Mouse (Mus musculus): ENCODE results near the gene Lrpprc.

Gene Lrpprc

DNA sequence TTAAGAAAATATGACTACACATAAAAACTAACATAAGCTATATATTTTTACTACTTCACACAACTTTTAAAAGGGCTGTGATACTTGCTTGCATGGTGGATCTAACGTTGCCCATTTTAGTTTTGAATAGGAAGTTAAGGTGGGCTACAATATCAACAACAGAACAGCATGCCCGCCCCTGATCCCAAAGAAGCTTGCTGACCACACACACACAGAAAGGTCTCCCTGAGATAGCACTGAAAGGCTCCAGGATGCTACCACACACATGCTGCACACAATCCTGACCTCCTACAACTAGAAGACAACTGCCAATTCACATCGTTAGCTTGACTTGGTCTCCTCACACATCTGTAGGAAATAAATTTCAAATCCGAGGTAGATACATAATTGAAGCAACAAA, 46.3 kb downstream of the Lrpprc start:
- Histone ChIP-seq H3K9me3 (ENCODE audit: low read length) (no peaks in the 10 kb centered on the region), H3K4me1 (replicated peaks; ENCODE audit: low read depth, low read length) (peaks cover 28% of the 10 kb centered on the region), H3K36me3 (ENCODE audit: insufficient read depth, low read length) (peaks cover 54% of the 10 kb centered on the region), H3K4me3 (replicated peaks; ENCODE audit: low read length) (no peak overlapping the region), H3K27me3 (ENCODE audit: insufficient read depth, low read length) (0 out of 2 replicates have a peak, but pooled peaks cover 10% of the 10 kb centered on the region)
- TF ChIP-seq POU5F1 (IDR thresholded peaks at IDR 0.05; ENCODE audit: borderline replicate concordance, low read length) (no peak), CTCF (conservative IDR thresholded peaks at IDR 0.05; ENCODE audit: low read length) (no peak), NANOG (IDR thresholded peaks at IDR 0.05; ENCODE audit: borderline replicate concordance, low read length) (no peak)

DNA sequence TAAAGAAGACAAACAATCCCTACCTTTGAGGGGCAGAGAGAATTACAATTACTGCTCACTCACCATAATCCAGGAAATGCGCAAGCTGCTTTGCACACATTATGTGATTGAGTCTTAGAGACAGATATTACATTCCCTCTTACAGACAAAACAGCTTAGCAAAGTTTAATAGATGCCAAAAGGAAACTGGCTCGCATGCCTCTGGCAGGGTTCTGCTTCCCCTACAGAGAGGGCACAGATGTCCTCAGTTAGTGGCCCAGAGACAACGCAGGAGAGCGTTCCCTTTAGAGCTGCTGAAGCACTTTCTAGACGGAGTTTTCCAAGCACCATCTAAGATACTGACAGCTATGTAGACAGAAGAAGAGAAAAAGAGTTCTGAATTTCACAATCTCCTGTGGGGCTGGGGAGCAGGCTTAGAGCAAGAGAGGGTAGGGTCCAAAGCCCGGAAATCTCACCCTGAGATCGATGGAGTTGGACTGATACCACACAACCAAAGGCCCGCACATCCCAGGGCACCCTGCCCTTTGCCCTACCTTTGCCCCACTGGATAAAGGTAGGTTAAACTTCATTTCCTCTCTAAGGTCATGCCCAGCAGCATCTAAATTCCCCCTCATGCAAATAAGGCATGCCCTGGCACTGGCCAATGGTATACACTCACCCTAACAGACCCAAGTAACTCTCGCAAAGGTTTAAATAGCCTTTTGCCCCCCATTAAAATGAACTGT, 52.4 kb downstream of the Lrpprc start:
- TF ChIP-seq NANOG (IDR thresholded peaks at IDR 0.05; ENCODE audit: borderline replicate concordance, low read length) (no peak), CTCF (conservative IDR thresholded peaks at IDR 0.05; ENCODE audit: low read length) (no peak), POU5F1 (IDR thresholded peaks at IDR 0.05; ENCODE audit: borderline replicate concordance, low read length) (no peak)
- Histone ChIP-seq H3K4me3 (replicated peaks; ENCODE audit: low read length) (no peak overlapping the region), H3K36me3 (ENCODE audit: insufficient read depth, low read length) (peaks cover 60% of the 10 kb centered on the region), H3K4me1 (replicated peaks; ENCODE audit: low read depth, low read length) (peaks cover 34% of the 10 kb centered on the region), H3K9me3 (ENCODE audit: low read length) (no peaks in the 10 kb centered on the region), H3K27me3 (ENCODE audit: insufficient read depth, low read length) (0 out of 2 replicates have a peak, but pooled peaks cover 2% of the 10 kb centered on the region)

DNA sequence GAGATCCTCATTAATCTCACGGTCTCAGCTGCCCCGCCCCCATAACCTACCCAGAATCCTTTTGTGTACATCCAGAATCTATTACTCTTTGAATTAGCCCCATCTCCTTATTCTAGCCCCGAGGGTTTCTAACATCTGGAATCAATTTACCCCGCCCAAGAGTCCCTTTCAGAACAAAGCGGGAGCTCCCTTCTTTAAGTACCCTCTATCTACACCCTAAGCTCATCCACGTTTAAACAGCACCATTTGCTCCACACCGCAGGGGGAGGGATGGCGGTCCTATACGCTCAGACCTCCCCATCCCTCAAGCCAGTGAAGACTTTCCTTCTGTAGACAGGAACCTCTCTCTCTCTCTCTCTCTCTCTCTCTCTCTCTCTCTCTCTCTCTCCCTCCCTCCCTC, 53.9 kb downstream of the Lrpprc start:
- TF ChIP-seq POU5F1 (IDR thresholded peaks at IDR 0.05; ENCODE audit: borderline replicate concordance, low read length) (no peak), NANOG (IDR thresholded peaks at IDR 0.05; ENCODE audit: borderline replicate concordance, low read length) (peak; percentile 78), CTCF (conservative IDR thresholded peaks at IDR 0.05; ENCODE audit: low read length) (no peak)
- Histone ChIP-seq H3K4me1 (replicated peaks; ENCODE audit: low read depth, low read length) (peaks cover 26% of the 10 kb centered on the region), H3K9me3 (ENCODE audit: low read length) (no peaks in the 10 kb centered on the region), H3K4me3 (replicated peaks; ENCODE audit: low read length) (no peak overlapping the region), H3K27me3 (ENCODE audit: insufficient read depth, low read length) (no peaks in the 10 kb centered on the region), H3K36me3 (ENCODE audit: insufficient read depth, low read length) (peaks cover 63% of the 10 kb centered on the region)

DNA sequence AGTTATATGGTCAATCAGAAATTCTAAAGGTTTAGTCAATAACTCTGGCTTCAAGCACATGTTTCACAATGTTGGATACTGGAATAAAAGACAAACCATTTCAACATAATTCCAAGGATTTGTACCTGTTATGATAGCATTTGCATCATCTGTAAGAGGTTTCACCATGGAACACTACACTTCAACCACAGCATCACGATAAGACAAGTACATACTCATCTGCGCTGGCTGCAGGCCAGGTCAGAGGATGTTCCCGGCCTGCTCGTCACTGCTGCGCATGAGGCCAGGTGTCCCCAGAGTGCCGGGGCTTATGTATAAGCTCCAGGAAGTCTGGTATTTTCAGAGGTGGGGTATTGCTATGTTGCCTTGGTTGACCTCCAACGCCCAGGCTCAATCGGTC, 58.0 kb downstream of the Lrpprc start:
- H3K4me1 ChIP-seq (replicated peaks; ENCODE audit: low read depth, low read length): peaks cover 18% of the 10 kb centered on the region
- H3K27me3 ChIP-seq (ENCODE audit: insufficient read depth, low read length): no peaks in the 10 kb centered on the region
- H3K36me3 ChIP-seq (ENCODE audit: insufficient read depth, low read length): peaks cover 75% of the 10 kb centered on the region
- no peaks in the 10 kb centered on the region for H3K9me3 ChIP-seq (ENCODE audit: low read length)
- TF ChIP-seq CTCF (conservative IDR thresholded peaks at IDR 0.05; ENCODE audit: low read length) (no peak), NANOG (IDR thresholded peaks at IDR 0.05; ENCODE audit: borderline replicate concordance, low read length) (no peak), POU5F1 (IDR thresholded peaks at IDR 0.05; ENCODE audit: borderline replicate concordance, low read length) (no peak)
- H3K4me3 ChIP-seq (replicated peaks; ENCODE audit: low read length): no peak overlapping the region

DNA sequence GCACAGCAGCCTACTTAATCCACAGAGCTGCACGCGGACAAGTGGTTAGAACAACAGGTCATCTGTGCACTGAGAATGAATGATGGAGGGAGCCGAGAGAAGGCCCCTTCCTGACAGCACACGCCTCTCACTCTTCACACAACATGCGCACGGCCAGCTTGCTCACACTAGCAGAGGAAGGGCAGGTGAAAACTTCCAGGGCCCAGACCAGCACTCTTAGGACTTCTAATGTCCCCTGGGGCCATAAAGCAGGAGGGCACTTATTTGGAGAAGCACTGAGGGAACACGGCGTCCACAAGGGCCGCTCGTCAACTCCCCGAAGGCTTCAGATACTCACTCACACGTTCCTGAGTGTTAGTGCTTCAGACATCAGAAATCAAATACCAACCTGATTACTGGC, 59.2 kb downstream of the Lrpprc start:
- Histone ChIP-seq H3K4me1 (replicated peaks; ENCODE audit: low read depth, low read length) (peaks cover 7% of the 10 kb centered on the region), H3K4me3 (replicated peaks; ENCODE audit: low read length) (no peak overlapping the region), H3K27me3 (ENCODE audit: insufficient read depth, low read length) (no peaks in the 10 kb centered on the region), H3K36me3 (ENCODE audit: insufficient read depth, low read length) (peaks cover 85% of the 10 kb centered on the region), H3K9me3 (ENCODE audit: low read length) (no peaks in the 10 kb centered on the region)
- TF ChIP-seq POU5F1 (IDR thresholded peaks at IDR 0.05; ENCODE audit: borderline replicate concordance, low read length) (no peak), CTCF (conservative IDR thresholded peaks at IDR 0.05; ENCODE audit: low read length) (no peak), NANOG (IDR thresholded peaks at IDR 0.05; ENCODE audit: borderline replicate concordance, low read length) (no peak)

DNA sequence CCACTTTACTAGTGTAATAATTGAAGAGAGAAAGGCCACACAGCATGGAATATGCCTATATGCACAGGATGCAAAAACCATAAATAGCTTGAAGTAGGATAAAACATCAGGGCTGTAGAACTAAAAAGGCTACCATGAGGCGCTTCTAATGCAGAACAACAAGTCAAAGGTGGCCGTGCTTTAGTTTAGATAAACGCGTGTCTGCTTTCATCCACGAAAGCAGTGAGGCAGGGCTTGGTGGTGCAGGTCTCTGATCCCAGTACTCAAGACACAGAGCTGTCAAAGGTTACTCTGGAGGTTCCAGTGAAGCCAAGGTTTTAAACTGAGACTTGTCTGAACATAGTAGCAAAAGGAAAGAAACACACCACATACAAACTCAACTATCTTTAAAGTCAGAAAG, 61.4 kb downstream of the Lrpprc start:
- no peaks in the 10 kb centered on the region for H3K27me3 ChIP-seq (ENCODE audit: insufficient read depth, low read length)
- H3K9me3 ChIP-seq (ENCODE audit: low read length): no peaks in the 10 kb centered on the region
- no peak overlapping the region for H3K4me3 ChIP-seq (replicated peaks; ENCODE audit: low read length)
- peaks cover 2% of the 10 kb centered on the region; the same call in 1 of the 2 replicates for H3K4me1 ChIP-seq (replicated peaks; ENCODE audit: low read depth, low read length)
- H3K36me3 ChIP-seq (ENCODE audit: insufficient read depth, low read length): peaks cover 89% of the 10 kb centered on the region
- no peak for TF ChIP-seq CTCF (conservative IDR thresholded peaks at IDR 0.05; ENCODE audit: low read length)
- TF ChIP-seq POU5F1 (IDR thresholded peaks at IDR 0.05; ENCODE audit: borderline replicate concordance, low read length): no peak
- TF ChIP-seq NANOG (IDR thresholded peaks at IDR 0.05; ENCODE audit: borderline replicate concordance, low read length): no peak

DNA sequence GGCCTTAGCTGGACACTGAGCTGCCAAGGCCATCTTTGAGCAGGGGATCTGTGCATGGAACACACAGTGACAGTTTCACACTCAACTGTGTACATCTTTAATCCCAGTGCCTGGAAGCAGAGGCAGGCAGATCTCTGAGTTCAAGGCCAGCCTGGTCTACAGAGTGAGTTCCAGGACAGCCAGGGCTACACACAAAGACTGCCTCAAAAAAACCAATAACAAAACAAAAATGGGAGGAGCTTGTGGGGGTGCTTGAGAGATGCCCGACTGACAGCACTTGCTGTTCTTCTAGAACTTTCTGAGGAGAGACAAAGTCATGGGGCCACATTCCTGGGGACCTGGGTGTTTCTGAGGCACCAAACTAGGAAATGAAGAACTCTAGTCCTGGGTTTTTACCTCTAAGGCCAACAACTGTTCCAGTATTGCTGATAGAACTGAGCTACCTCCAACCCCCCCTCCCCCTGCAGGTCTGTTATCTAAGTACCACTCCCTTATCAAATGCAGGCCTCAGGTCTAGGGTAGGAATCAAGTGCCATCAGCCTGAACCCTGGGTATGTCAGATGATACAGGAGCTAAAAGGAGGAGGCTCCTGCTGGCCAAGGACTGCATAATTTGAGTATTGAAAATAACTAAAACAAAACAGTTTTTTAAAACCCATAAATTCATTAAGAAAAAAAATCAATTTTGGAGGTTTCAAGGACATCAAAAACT, 62.2 kb downstream of the Lrpprc start:
- no peak overlapping the region for H3K4me3 ChIP-seq (replicated peaks; ENCODE audit: low read length)
- no peaks in the 10 kb centered on the region for H3K9me3 ChIP-seq (ENCODE audit: low read length)
- TF ChIP-seq POU5F1 (IDR thresholded peaks at IDR 0.05; ENCODE audit: borderline replicate concordance, low read length) (no peak), CTCF (conservative IDR thresholded peaks at IDR 0.05; ENCODE audit: low read length) (no peak), NANOG (IDR thresholded peaks at IDR 0.05; ENCODE audit: borderline replicate concordance, low read length) (no peak)
- H3K27me3 ChIP-seq (ENCODE audit: insufficient read depth, low read length): no peaks in the 10 kb centered on the region
- peaks cover 94% of the 10 kb centered on the region for H3K36me3 ChIP-seq (ENCODE audit: insufficient read depth, low read length)
- peaks cover 2% of the 10 kb centered on the region; the same call in 1 of the 2 replicates for H3K4me1 ChIP-seq (replicated peaks; ENCODE audit: low read depth, low read length)

DNA sequence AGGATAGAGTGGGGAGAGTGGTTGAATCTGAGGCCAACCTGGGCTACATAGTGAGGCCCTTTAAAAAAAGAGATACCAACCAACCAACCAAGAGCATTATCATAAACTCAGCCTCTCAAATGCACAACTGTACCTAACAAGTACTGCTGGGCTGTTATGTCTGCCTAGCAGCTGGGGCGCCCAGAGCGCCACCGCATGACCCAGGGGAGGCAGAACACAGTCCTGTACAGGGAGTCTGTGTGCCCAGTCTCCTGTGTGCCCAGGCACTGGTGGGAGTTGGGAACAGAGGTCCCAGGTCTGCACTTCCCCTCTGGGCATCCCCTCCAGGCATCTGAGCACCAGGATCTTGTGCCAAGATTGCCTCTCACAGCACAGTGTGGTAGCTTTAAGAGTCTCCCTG, 65.4 kb downstream of the Lrpprc start:
- peaks cover 23% of the 10 kb centered on the region for H3K4me1 ChIP-seq (replicated peaks; ENCODE audit: low read depth, low read length)
- H3K36me3 ChIP-seq (ENCODE audit: insufficient read depth, low read length): peaks cover 91% of the 10 kb centered on the region
- no peak for TF ChIP-seq CTCF (conservative IDR thresholded peaks at IDR 0.05; ENCODE audit: low read length)
- no peak for TF ChIP-seq POU5F1 (IDR thresholded peaks at IDR 0.05; ENCODE audit: borderline replicate concordance, low read length)
- TF ChIP-seq NANOG (IDR thresholded peaks at IDR 0.05; ENCODE audit: borderline replicate concordance, low read length): no peak
- H3K4me3 ChIP-seq (replicated peaks; ENCODE audit: low read length): no peak overlapping the region
- no peaks in the 10 kb centered on the region for H3K9me3 ChIP-seq (ENCODE audit: low read length)
- H3K27me3 ChIP-seq (ENCODE audit: insufficient read depth, low read length): no peaks in the 10 kb centered on the region
